Mouse (Mus musculus) MEL (cell line): ENCODE results near the gene Gm3336.

Experiments
- CHD1 ChIP-seq: IDR thresholded peaks from 2 replicates; pipeline ENCODE4 v1.6.1; 2012; ENCODE audit warnings: low read depth, mild to moderate bottlenecking, inconsistent platforms, low read length, improper control_type of control experiment
- CTCF ChIP-seq, 3 experiments: IDR thresholded peaks in 2 of 3; conservative IDR thresholded peaks in 1 of 3; 2 replicates each; pipeline ENCODE4 v1.5.1; 2011 to 2012; ENCODE audit warnings: low read length in 3 of 3, low read depth in 2 of 3, mild to moderate bottlenecking in 2 of 3, improper control_type of control experiment in 1 of 3, inconsistent platforms in 1 of 3, mixed read lengths in 1 of 3, moderate library complexity in 1 of 3; ENCODE audit not compliant: control insufficient read depth in 1 of 3, insufficient read depth in 1 of 3, poor library complexity in 1 of 3, severe bottlenecking in 1 of 3
- MAFK ChIP-seq: IDR thresholded peaks from 2 replicates; pipeline ENCODE4 v1.6.1; 2011; ENCODE audit warnings: low read depth, mild to moderate bottlenecking, low read length, improper control_type of control experiment, borderline replicate concordance
- NRF1 ChIP-seq: IDR thresholded peaks from 2 replicates; pipeline ENCODE4 v1.6.1; 2014; ENCODE audit warnings: low read depth, mild to moderate bottlenecking, inconsistent platforms, low read length, improper control_type of control experiment, moderate library complexity; ENCODE audit not compliant: poor library complexity, insufficient read depth, severe bottlenecking

GRCm38 (mm10) chr8:70741661-70742060, 23.3 kb downstream of the Gm3336 start:
- no peak for TF ChIP-seq NRF1
- TF ChIP-seq CHD1, result no peak
- no peak for TF ChIP-seq CTCF (IDR thresholded peaks at IDR 0.05 in 2 of 3, conservative IDR thresholded peaks at IDR 0.05 in 1 of 3; ENCODE audit: control insufficient read depth in 1 of 3, insufficient read depth in 1 of 3, low read depth in 2 of 3, low read length in 3 of 3, poor library complexity in 1 of 3, severe bottlenecking in 1 of 3)
- TF ChIP-seq MAFK, result no peak
